Mouse (Mus musculus) neural tube, embryonic 10.5 days (tissue): ENCODE data around the gene 2610002M06Rik.

Source experiments
- DNase-seq: peaks from one replicate; pipeline ENCODE4 v3.0.0-alpha.2; 2017; ENCODE audit warnings: low spot score; ENCODE audit errors: extremely low spot score

2610002M06Rik gene

GRCm38 (mm10) chrX:107816218-107816554 lies at the start of gene 2610002M06Rik:
Gene 2610002M06Rik (minus strand): TSS chrX:107816334.
- DNase-seq, result no peak

GRCm38 (mm10) chrX:107858165-107858564 lies 42.0 kb upstream of the 2610002M06Rik start:
- DNase-seq, result peak; percentile 12

- no peak for DNase-seq
Measured at GRCm38 (mm10) chrX:107816726-107817125, 592 bp upstream of the 2610002M06Rik start.

GRCm38 (mm10) chrX:107815502-107816217 lies 474 bp downstream of the 2610002M06Rik start:
- DNase-seq, result peak; percentile 71

- DNase-seq, result no peak
Measured at GRCm38 (mm10) chrX:107812120-107812519, 4.0 kb downstream of the 2610002M06Rik start.

- no peak for DNase-seq
Measured at GRCm38 (mm10) chrX:107796919-107797318, 19.2 kb downstream of the 2610002M06Rik start.

- DNase-seq, result no peak
Measured at GRCm38 (mm10) chrX:107795785-107796184, 20.3 kb downstream of the 2610002M06Rik start.

GRCm38 (mm10) chrX:107792290-107792689 lies 23.8 kb downstream of the 2610002M06Rik start, which contains the start of gene Tent5d:
Gene Tent5d (plus strand): TSS chrX:107792590.
- no peak for DNase-seq

- no peak for DNase-seq
Measured at GRCm38 (mm10) chrX:107790750-107791493, 25.2 kb downstream of the 2610002M06Rik start.

GRCm38 (mm10) chrX:107790136-107790535 lies 26.0 kb downstream of the 2610002M06Rik start:
- DNase-seq, result no peak

GRCm38 (mm10) chrX:107767896-107768295 lies 48.2 kb downstream of the 2610002M06Rik start:
- DNase-seq, result no peak
